Mouse (Mus musculus): ENCODE data around the gene Arhgef28.

DNA sequence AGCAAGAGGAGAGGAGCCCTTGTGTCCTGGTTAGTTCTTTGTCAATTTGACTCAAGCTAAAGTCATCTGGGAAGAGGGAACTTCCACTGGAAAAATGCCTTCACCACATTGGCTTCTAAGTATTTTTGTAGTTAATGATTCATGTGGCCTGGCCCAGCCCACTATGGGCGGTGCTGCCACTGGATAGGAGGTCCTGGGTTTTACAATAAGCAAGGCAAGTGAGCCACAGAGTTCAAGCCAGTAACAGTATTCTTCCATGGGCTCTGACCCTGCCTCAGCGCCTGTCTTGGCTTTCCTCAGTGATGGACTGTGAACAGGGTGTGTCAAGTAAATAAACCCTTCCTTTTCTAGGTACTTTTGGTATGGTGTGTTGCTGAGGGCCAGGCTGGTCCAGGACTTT is 229.6 kb downstream of the Arhgef28 start:
- TF ChIP-seq CEBPB (IDR thresholded peaks at IDR 0.05; ENCODE audit: low read depth): no peak
- TF ChIP-seq CTCF (IDR thresholded peaks at IDR 0.05; ENCODE audit: control insufficient read depth, insufficient read depth, insufficient read length): no peak
- no peak for TF ChIP-seq MYOD1 (IDR thresholded peaks at IDR 0.05; ENCODE audit: control insufficient read depth, insufficient read length, low read depth)
- TF ChIP-seq MAX (IDR thresholded peaks at IDR 0.05): no peak
- no peak for TF ChIP-seq USF1 (IDR thresholded peaks at IDR 0.05; ENCODE audit: low read depth)
- TF ChIP-seq MYOG (IDR thresholded peaks at IDR 0.05; ENCODE audit: control insufficient read depth, extremely low read depth, insufficient read length): no peak

Measured in C2C12 (cell line).